Mouse (Mus musculus): ENCODE measurements around the gene Fgfr2.
A peak's percentile ranks its signal among the peaks of the same experiment; 100 is the strongest.

Fgfr2 gene

DNA sequence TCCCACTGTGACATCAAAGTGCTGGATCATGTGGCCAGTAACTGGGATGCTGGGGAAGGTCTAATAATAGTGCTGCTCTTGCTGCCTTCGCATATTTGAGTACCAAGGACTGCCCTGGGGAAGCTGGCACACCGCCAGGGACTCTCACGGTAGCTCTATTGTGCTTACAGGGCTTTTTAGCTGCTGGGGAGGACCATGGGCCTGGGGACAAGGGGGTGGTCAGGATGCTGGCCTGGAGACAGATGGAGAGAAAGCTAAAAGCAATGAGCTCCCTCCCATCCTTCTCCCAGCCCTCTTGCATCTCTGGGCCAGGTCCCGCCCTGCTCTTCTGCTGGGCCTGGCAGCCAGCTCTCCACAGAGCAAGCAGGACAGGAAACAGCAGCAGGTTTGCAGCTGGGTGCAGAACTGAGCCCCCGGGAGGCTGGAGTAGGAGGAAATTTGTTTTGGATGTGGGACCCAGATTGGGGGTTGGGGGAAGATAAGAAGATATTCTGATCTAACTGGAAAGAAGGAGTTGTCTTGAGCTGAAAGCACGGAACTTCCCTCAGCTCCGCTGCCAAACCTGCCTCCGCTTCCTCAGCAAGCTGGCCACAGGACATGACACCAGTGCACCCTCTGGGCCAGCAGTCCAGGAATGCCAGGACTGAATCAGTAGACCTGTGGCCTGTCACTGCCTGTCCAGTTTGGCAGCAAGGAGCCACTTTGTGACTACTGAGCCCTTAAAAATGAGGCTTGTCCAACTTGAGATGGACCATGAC, 2803.2 kb downstream of the Fgfr2 start:
- peak; percentile 24 for DNase-seq (ENCODE audit: low spot score)

- DNase-seq (ENCODE audit: low spot score): no peak
Observed at GRCm38 (mm10) chr7:130316294-130316693, 2806.9 kb downstream of the Fgfr2 start.

GRCm38 (mm10) chr7:130315221-130315620, 2807.9 kb downstream of the Fgfr2 start:
- DNase-seq (ENCODE audit: low spot score): no peak

GRCm38 (mm10) chr7:130314658-130315057, 2808.5 kb downstream of the Fgfr2 start:
- no peak for DNase-seq (ENCODE audit: low spot score)

DNA sequence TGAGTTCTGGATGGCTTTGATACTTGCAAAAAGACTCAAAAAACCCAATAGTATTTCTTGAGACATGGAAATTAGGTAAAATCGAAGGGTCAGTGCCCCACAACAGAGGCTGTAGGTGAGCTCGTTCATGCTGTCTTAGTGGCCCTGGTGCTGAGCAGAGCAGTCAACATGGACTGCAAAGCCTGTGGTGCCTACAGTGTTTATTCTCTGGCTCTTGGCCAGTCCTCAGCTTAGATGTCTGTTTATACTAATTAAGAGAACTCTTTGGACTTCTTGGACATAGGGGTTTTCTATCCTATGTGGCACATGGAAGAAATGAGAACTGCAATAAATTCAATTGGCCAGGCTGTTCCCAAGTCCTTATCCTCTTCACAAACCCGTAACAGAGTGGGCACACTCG, 2811.8 kb downstream of the Fgfr2 start:
- DNase-seq (ENCODE audit: low spot score): no peak

GRCm38 (mm10) chr7:130309180-130309579, 2814.0 kb downstream of the Fgfr2 start:
- DNase-seq (ENCODE audit: low spot score): no peak

DNA sequence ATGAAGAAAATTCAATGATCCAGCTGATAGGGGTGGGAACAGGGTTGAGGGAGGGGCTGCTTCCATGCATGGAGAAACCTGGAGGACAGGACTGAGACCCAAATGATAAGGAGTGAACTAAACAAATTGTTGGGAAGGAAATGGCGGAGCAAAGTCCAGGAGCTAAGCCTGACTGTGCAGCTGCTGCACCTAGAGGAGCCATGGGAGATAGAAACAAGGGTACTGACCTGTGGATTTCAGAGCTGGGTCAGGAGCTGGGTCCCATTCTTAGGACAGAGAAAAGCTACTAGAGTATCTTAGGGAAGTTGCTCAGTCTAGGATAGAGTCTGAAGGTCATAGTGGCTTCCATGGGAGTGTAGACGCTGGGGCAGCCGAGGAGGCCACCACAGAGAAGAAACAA, 2816.1 kb downstream of the Fgfr2 start:
- DNase-seq (ENCODE audit: low spot score): no peak

DNA sequence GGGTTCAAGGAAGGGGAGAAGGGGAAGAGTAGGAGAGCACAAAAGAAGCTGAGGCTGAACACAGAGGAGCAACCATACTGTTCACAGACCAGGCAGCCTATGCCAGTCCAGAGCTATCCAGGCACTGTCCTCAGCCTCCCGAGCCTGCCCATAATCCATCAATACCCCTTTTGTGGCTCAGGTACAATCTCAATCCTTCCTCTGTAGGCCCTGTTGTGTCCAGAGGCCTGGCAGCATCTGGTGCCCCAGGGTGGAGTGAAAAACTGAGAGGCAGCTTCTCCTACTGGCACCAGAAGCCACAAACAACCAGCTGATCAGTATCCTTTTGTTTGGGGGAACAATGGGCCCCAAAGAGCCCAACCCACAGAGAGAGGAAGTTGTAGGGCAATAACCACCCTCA, 2818.5 kb downstream of the Fgfr2 start:
- no peak for DNase-seq (ENCODE audit: low spot score)

- no peak for DNase-seq (ENCODE audit: low spot score)
Observed at GRCm38 (mm10) chr7:130303464-130303863, 2819.7 kb downstream of the Fgfr2 start.

- no peak for DNase-seq (ENCODE audit: low spot score)
Observed at GRCm38 (mm10) chr7:130300606-130301005, 2822.5 kb downstream of the Fgfr2 start.

- DNase-seq (ENCODE audit: low spot score): no peak
Observed at GRCm38 (mm10) chr7:130298926-130299594, 2824.1 kb downstream of the Fgfr2 start.

DNA sequence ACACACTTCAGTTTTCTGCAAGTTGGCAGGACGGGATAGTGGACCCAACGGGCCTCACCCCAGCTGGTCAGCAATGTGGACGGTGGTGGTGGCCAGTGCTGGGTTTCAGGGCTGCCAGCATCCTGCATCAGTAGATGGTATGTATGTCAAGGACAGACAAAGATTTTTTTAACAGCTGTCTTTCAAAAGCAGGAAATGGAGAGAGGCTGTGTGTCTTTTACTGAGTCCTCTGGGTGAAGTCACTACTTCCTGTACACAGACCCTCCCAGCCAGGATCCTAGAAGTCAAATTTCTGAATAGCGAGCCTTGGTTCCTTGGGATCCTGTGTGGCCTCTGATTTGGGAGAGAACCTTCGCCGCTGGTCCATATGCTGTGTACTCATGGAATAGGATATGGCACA, 2832.0 kb downstream of the Fgfr2 start:
- no peak for DNase-seq (ENCODE audit: low spot score)

- no peak for DNase-seq (ENCODE audit: low spot score)
Observed at GRCm38 (mm10) chr7:130289428-130289790, 2833.7 kb downstream of the Fgfr2 start.

- DNase-seq (ENCODE audit: low spot score): peak; percentile 51
Observed at GRCm38 (mm10) chr7:130288719-130289427, 2834.3 kb downstream of the Fgfr2 start.

DNA sequence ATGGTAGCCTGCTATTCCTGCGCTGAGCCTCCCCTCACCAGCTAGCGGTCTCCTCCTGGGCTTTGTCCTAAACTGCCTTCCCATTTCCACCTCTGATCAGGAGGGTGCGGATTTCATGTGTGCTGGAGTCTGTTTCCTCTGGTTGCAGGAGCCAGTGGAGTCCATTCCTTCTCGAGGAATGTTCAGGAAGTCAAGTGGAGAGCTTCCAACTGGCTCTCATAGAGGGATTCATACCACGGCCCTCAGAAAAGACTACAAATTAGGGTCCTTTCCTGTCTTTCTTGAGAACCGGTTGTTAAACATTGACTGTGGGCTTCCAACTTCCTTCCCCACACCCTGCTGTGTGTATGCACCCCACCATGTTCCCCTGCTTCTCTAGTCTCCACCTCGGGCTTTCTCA, 2834.9 kb downstream of the Fgfr2 start:
- DNase-seq (ENCODE audit: low spot score): no peak

GRCm38 (mm10) chr7:130278738-130279705, 2844.1 kb downstream of the Fgfr2 start:
- DNase-seq (ENCODE audit: low spot score): no peak

GRCm38 (mm10) chr7:130278000-130278737, 2845.0 kb downstream of the Fgfr2 start:
- no peak for DNase-seq (ENCODE audit: low spot score)

DNA sequence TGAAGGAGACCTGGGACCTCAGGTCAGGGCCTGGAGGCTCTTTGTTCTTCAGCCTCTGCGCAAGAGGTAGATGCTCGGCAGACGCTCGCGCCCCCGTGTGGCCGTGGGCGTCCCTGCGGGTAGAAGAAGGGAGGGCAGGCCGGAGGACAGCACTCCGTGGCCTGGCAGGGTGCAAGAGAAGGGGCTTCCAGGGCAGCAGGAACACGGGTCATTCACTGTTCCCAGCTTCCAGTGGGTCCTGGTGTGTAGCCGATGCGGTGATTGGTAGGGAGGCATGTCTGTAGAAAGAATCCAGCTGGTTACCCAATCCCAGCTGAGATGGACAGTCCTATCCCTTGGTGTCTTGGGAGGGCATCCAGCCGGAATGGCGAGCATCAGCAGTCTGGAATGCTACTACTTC, 2849.9 kb downstream of the Fgfr2 start:
- peak; percentile 83 for DNase-seq (ENCODE audit: low spot score)

- DNase-seq (ENCODE audit: low spot score): no peak
Observed at GRCm38 (mm10) chr7:130270807-130271206, 2852.3 kb downstream of the Fgfr2 start.

- DNase-seq (ENCODE audit: low spot score): no peak
Observed at GRCm38 (mm10) chr7:130269124-130269867, 2853.9 kb downstream of the Fgfr2 start.
